Mouse (Mus musculus) kidney, adult 10 weeks (tissue): ENCODE data around the gene Pwp2. TPM values are rescaled to one million over a fixed set of nuclear protein-coding genes. Genes with fewer than 3 reads are reported as not detected.

Source experiments
- polyA plus RNA-seq: library from polyadenylated mRNA; stranded (reverse); fragments of 350-450 nt; fragmentation: Illumina TruSeq; extraction: RNeasy Lipid Tissue Mini Kit (QIAGEN cat#74804); gene quantifications from one replicate; pipeline ENCODE4 v1.2.3, GENCODE M21; 2014; ENCODE audit warnings: low read depth, low replicate concordance

The Pwp2 gene
- 2.1 TPM for polyA plus RNA-seq

DNA sequence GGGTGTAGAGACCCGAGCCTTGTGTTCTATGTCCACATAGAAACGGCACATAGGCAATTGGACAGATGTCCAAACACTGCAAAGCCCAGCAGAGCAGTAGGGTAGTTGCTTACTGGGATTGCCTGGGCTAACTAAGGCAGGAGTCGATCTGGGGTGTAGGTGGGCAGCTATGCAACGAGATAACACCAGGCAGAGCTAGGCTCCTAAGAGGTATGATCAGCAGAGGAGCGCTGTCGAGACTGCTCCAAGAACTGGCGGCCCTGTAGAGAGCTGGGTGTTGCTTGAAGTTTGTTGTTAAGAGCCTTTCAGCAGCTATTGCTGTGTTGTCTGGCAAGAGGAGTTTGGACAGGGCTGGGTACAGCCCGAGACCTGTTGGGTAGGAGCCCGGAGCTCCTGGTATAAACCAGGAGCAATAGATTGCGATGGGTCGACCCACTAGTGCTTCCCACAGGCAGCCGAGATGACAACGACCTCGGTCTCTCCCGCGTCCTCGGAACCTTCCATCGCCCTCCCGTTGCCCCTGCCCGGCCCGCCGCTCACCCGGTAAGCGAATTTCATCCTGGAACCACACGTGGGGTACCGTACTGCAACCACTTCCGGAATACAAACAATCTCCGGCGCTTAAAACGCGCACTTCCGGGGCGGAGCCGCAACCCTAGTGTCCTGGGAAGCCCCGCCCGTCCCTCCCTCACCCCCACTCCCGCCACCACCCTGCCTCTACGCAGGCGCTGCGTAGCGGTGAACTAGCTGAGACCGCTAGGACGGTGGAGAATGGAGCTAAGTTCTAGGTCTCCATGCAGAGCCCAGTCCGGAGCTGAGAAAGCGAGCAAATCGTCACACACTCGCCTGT, at the start of gene Pwp2:
TSS of gene Pwp2 (minus strand) at position 619 of the 850 bp plus-strand sequence.

GRCm38 (mm10) chr10:78169281-78170042, 15.5 kb downstream of the Pwp2 start, which contains the start of gene D10Jhu81e:
D10Jhu81e (minus strand) TSS chr10:78169782.

Other genes starting within 250 kb of the Pwp2 start
- not detected for gene Trpm2, start 214.6 kb downstream of the Pwp2 start, polyA plus RNA-seq
- gene 1810043G02Rik, start 206.6 kb downstream of the Pwp2 start, polyA plus RNA-seq = 2.7 TPM
- 1.4 TPM for gene Pfkl, start 175.1 kb downstream of the Pwp2 start, polyA plus RNA-seq
- not detected for gene Dnmt3l, start 143.2 kb downstream of the Pwp2 start, polyA plus RNA-seq
- gene Aire, start 141.5 kb downstream of the Pwp2 start, polyA plus RNA-seq = not detected
- gene Icosl, start 115.8 kb downstream of the Pwp2 start, polyA plus RNA-seq = 4.0 TPM
- gene D10Jhu81e, start 15.4 kb downstream of the Pwp2 start, polyA plus RNA-seq = 63.5 TPM
- 16.4 TPM for gene Trappc10, start 59.5 kb upstream of the Pwp2 start, polyA plus RNA-seq
- gene Agpat3, start 167.3 kb upstream of the Pwp2 start, polyA plus RNA-seq = 46.5 TPM
- 35.3 TPM for gene Rrp1, start 227.9 kb upstream of the Pwp2 start, polyA plus RNA-seq
- gene Cstb, start 240.5 kb upstream of the Pwp2 start, polyA plus RNA-seq = 86.4 TPM